Mouse (Mus musculus) ES-E14 (cell line): ENCODE results near the gene Msx1.

ENCODE experiments used
- CHD2 ChIP-seq: IDR thresholded peaks from 2 replicates; pipeline ENCODE4 v1.6.1; 2014; ENCODE audit warnings: mild to moderate bottlenecking, low read depth, low read length, inconsistent platforms
- HCFC1 ChIP-seq: IDR thresholded peaks from 2 replicates; pipeline ENCODE4 v1.6.1; 2012; ENCODE audit warnings: low read length, inconsistent platforms, borderline replicate concordance; ENCODE audit not compliant: insufficient read depth
- MAFK ChIP-seq: IDR thresholded peaks from 2 replicates; pipeline ENCODE4 v1.6.1; 2014; ENCODE audit warnings: mild to moderate bottlenecking, low read depth, low read length, inconsistent platforms; ENCODE audit not compliant: insufficient read depth
- ZC3H11A ChIP-seq: IDR thresholded peaks from 2 replicates; pipeline ENCODE4 v1.6.1; 2012; ENCODE audit warnings: low read depth, mild to moderate bottlenecking, inconsistent platforms, low read length, borderline replicate concordance
- ZNF384 ChIP-seq: IDR thresholded peaks from 2 replicates; pipeline ENCODE4 v1.6.1; 2012; ENCODE audit warnings: low read depth, low read length, inconsistent platforms

DNA sequence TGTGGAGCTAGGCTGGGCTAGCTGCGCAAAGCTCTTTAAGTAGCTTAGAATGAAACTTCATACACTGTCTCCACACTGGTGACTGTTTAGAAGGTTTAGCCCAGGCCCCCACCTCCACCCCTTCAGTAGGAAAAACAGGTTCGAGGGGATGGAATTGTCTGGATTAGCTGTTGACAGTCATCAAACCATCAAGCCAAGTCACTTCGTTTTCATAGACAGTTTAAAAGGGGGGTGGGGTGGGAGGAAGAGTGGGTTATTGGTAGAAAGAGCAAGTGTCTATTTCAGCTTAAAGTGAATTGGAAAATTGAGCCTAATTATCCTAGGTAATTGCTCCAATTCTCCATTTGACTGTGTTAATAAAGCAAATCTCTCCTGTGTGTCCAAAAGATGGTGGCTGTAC is 4.4 kb downstream of the Msx1 start:
- no peak for TF ChIP-seq CHD2
- no peak for TF ChIP-seq HCFC1
- TF ChIP-seq ZNF384, result no peak
- no peak for TF ChIP-seq MAFK
- no peak for TF ChIP-seq ZC3H11A
